Mouse (Mus musculus) left cerebral cortex, postnatal 14 days (tissue): Measurements from ENCODE around the gene Cmah. TPM values are rescaled to one million over a fixed set of nuclear protein-coding genes. Genes with fewer than 3 reads are reported as not detected.

Experiments
- DNase-seq, 2 experiments: peaks; one replicate each; pipeline ENCODE4 v3.0.0; 2021 to 2022; ENCODE audit warnings: low spot score in 2 of 2, mixed read lengths in 1 of 2
- intact Hi-C: fragments of 180-260 bp; cut with DNase I; formaldehyde crosslinking; loops from one replicate; pipeline ENCODE4 v1.15.1; 2025
- total RNA-seq, 2 experiments: library from RNA; stranded (reverse); gene quantifications; 2 replicates each; pipeline ENCODE4 v1.2.3; 2021

Gene Cmah
- total RNA-seq, 2 experiments from 2014 or later = 0.20 to 0.44 TPM

DNA sequence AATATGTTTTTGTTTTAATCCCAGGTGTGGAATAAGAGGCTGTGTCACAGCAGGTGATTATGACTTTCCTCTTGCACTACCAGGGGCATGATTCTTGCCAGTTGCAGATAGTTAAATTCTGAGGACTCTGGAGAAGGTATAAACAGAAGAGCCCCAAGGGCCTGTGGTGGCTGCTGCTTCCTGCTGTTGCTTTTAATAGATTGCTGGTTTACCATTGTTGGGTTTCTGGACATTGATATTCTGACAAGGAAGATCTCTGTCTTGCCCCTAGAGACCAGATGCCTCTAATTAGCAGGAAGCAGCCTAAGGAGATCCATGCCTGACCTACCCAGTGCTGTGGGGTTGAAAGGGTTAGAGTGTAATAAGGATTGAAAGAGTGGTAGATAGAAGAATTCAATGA is 75.8 kb downstream of the Cmah start:
- intact Hi-C loops = no loop called here
- no peak for DNase-seq

DNA sequence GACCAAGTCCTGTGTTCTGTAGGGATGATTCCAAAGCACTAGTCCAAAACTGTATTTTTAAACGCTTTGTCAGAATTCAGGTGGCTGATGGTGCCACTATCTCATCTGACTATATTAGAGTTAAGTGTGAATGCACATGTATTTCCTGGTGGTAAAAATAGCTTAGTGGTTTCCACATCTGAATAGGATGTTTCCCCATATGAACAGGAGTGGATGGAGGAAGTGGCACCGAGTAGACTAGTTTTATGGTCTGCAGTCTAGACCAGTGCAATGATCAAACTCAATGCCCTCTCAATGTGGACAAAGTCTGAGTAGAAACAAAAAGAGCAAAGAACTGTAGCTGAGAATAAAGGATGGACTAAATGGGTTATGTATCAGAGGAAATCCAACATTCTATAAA is 79.6 kb downstream of the Cmah start:
- intact Hi-C loops = no loop called here
- no peak for DNase-seq

DNA sequence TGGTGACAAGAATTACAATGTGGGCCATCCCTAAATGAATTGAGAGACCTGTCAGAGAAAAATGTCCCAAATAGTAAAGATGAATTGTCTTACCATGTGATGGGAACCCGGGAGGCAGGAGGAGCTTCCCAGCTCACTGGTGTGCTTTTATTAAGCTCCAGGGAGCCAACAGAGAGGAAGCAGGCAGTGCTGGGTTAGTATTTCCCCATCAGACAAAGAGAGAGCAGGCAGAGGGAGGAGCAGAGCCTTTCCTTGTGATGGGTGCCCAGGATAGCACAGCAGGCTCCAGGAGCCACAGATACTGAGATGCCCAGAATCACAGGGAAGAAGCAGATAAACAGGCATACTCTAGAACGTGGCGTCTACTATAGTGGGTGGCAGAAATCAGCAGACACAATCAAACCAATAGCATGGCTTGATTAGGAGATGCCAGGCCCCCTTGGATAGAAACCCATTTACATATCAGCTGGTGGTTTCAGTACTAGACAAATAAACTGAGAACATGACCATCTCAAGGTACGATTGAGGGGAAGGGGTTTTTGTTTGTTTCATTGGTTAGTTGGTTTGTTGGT is 87.5 kb downstream of the Cmah start:
- intact Hi-C loops = no loop called here

DNA sequence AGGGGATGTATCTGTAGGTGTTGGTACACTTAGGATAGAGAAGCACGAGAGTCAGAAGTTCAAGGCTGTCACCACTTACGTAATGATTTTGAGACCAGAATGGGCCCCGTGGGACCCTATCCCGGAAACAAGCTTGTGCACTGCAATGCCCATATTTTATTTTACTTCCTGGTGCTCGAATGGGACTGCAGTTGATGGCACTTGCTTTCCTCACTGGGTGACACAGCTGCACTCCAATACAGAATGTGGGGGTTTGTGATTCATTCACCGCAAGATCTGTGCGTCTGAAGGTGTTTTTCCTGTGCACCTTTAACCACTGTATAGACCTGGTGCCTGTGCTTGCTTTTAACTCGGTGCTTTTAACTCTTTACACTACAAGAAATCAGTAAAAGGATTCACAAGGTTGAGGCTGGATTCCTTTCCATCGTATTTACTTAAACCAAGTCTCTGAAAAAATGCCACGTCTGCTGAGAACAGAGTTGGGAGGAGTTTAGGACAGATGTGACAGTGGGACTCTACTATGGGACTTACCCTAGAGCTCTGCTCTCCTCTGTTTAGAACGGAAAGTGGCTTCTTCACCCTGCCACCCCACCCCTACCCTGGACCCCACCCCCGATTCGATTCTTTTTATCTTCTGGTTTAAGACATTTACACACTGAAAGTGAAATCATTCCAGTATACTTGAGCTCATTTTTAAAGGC is 88.5 kb downstream of the Cmah start:
- intact Hi-C loops = no loop called here
- no peak for DNase-seq

More for the DNA sequence above, 87.5 kb downstream of the Cmah start:
- no peak for DNase-seq

DNA sequence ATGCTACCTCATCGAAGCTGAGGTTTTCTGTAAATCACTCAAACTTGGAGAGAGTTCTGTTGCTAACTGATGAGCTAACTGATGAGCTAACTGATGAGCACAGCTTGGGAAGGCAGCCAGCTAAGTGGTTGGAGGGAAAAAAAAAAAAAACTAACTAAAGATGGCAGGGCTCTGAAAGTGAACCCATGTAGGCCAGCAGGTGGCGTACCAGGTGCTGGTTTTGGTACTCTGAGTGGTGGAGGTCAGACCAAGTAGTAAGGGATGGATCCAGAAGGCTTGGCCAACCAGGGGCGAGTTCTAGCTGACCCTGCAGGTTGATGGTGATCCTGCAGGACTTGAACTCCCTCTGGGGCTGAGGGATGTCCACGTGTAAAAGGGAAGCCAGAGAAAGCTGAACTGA is 89.2 kb downstream of the Cmah start:
- DNase-seq = peak; percentile 21 to 23
- intact Hi-C loops = no loop called here

DNA sequence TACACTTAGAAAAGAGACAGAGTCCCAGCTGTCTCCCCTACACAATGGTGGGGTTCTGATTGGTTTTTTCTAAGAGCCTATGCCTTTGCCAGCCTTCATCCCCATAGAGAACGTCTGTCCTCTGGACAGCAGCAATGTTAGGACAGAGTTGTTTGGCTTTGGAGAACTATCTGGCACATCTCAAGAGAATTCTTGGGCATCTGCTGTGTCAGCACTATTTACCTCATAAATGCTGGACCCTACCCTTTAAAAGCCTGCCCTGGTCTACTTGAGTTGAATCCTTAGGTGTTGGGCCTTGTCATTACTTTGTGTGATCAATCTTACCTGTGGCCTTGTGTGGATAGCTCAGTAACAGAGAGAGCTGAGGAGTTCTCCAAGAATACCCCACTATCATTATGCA is 90.8 kb downstream of the Cmah start:
- no peak for DNase-seq
- intact Hi-C loops = no loop called here

DNA sequence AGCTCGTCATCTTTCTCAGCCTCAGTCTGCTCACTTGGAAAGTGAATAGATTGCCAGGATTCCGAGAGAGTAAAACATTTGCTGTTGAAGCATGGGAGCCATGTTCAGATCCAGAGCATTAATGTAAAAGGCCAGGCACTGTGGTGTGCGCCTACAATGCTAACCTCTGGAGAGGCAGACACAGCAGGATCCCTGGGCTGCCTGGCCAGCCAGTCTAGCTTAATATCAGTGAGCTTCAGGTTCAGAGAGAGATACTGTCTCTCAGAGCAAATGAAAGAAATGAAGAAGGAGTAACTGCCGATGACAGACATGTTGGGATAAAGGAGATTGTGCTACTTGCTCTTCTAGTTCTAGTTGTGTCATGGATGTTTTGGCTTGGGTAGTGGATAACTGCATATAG is 91.6 kb downstream of the Cmah start:
- DNase-seq = no peak
- intact Hi-C loops = no loop called here

DNA sequence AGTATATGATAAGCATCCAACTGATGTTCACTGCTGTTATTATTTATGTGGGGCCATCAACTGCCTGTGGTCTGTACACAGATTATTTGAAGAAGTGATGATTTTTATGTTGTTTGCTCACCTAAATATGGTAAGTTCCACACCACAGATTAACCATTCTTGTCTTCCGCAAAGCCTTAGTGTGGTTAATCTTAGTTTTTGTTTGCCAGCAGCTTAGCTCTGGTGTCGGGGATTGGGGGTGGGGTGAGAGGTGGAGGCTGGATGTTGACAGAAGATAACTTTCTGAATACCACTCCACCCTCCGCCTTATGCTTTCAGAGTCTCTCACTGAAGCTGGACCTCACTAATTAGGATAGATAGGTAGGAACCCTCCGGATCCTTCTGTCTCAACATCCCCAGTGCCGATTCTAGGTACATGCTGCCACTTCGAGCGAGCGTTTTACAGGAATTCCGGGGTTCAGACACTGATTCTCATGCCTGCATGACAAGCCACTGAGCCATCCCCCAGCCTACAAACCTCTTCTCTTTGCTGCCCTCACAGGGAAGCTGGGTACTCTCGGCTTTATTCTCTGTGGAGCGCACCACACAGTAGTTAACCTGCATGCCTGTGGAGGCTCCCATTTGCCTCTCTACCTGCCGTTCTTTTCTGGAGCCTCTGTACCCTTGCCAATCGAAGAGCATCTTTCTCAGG is 92.5 kb downstream of the Cmah start:
- intact Hi-C loops = no loop called here
- no peak for DNase-seq

DNA sequence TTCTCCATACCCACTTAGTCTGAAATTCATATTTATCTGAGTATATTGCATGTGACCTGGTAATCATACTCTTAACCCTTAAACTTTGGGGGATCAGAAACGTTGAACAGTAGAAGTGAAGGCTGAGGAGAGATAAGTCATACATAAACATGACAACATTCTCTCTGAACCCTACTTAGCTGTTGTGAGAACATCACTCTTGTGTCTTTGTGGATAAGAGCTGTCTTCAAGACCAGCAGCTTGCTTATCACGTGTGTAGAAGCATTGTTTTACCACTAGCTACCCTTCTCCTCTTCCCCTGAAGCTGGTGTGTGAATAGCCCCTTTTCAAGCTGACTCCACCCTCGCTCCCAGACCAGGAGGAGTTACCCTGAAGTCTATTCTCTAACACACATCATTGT is 94.8 kb downstream of the Cmah start:
- no peak for DNase-seq
- intact Hi-C loops = no loop called here

DNA sequence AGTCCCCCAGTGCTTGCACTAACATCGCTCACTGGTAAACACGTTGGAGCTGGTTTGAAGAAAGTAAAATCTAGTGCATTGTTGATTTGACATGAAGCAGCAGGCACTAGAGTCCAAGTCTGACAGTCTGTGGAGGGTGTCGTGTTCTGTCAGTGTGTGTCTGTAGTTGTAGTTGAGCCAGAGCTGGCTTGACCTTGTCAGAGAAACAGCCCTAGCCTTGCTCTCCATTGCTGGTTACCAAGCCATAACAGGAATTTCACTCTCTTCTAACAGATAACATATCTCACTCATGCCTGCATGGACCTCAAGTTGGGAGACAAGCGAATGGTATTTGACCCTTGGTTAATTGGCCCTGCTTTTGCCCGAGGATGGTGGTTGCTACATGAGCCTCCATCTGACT is 103.0 kb downstream of the Cmah start:
- no peak for DNase-seq
- intact Hi-C loops = no loop called here

DNA sequence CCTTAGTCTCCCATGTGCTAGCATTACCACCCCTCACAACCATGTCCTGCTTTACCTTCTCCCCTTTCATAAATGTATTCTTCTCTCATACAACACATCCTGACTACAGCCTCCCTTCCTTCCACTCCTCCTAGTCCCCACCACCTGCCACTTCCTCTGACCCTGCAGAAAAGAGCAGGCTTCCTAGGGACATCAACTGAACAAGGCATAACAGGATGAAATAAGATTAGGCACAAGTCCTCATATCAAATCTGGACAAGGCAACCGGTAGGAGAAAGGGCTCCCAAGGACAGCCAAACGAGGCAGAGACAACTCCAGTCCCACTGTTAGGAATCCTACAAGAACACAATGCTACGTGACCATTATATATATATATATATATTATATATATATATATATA is 104.4 kb downstream of the Cmah start:
- intact Hi-C loops = no loop called here

DNA sequence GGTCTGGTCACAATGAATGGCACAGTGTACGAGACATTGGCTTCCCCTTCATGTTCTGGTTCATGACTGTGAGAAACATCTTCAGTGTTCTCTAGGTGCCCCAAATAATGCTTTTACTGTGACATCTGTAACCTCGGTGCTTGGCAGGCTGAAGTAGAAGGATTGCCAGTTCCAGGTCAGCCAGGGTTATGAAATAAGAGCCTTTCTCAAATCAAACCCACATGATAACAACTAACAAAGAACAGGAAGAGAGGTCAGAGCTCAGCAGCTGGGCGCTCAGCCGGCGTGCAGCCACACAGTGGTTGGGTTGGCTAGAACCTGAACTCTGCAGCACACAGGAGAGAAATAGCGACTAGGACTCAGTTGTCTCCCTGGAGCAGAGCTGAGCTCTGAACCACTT is 115.1 kb downstream of the Cmah start:
- no peak for DNase-seq
- intact Hi-C loops = no loop called here

More for the DNA sequence above, 104.4 kb downstream of the Cmah start:
- no peak for DNase-seq

DNA sequence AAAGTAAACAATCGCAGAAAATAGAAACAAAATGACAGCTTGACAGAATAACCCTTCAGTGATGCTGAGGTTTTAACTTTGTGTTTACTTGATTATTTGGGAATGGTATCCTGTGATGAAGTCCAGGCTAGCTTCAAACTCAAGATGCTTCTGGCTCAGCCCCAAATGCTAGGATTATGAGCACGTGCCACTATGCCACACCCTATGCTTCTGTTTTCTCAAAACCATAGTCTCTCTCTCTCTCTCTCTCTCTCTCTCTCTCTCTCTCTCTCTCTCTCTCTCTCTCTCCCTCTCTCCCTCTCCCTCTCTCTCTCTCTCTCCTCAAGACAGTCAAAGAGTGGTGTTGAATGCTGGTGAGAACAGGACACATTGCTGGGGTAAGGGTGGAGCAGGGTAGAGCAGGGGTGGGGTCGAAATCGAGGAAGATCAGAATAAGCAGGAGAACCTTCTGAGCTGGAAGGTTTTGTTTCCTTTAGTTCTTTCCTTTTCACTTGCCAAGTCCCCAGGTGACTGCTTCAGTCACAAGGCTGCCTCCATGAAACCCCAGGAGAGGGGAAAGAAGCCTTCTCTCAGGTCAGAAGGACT is 116.7 kb downstream of the Cmah start:
- intact Hi-C loops = no loop called here
- DNase-seq = no peak

DNA sequence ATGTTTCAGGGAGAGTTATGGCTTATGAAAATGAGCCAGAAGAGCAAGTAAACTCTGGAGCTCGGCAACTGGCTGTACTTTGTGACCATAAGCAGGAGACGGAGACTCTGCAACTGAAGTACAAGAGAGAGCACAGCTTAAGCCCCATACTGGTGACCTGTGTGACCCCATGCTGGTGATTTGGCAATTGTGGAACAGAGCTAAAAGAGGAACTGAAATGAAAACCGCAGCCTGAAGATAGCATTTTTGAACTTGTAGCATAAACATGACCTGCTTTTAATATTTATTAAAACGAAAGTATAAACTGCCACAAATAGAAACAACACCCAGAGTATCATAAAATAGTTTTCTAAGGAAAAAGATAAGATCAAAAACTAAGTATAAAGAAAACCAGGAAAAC is 117.5 kb downstream of the Cmah start:
- intact Hi-C loops = no loop called here
- DNase-seq = no peak

DNA sequence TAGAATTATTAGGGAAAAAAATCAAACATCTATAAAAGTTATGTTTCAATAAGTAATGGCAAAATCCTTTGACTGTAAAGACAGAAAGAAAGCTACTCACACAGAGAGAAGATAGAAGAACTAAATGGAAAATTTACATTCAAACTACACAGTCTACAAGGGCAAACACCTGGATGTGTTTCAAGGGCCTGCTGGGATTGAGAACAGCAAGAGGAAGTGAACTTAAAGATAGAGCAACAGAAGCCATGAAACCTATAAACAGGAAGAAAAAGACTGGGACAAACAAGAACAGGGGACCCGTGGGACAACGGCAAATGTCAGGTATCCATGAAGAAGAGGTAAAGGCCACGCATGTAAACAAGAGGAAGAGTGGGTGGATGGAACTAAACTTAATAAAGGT is 118.0 kb downstream of the Cmah start:
- no peak for DNase-seq
- intact Hi-C loops = no loop called here

DNA sequence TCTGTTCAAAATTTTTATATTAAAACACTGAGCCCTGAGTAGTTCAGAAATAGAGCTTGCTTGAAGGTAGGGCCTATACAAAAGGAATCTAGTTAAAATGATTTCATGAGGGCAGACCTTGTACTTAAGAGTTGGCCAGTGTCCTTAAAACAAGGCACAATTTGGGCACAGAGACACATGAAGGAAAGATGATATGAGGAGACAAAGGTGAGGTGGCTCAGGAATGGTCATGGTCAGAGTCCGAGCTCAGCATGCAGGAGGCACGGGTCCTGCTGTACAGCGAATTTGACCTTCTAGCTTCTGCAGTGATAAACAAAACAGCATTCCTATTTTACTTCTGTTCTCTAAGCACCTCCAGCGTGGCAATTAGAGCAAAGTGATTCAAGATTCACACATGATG is 118.9 kb downstream of the Cmah start:
- DNase-seq = no peak
- intact Hi-C loops = no loop called here

DNA sequence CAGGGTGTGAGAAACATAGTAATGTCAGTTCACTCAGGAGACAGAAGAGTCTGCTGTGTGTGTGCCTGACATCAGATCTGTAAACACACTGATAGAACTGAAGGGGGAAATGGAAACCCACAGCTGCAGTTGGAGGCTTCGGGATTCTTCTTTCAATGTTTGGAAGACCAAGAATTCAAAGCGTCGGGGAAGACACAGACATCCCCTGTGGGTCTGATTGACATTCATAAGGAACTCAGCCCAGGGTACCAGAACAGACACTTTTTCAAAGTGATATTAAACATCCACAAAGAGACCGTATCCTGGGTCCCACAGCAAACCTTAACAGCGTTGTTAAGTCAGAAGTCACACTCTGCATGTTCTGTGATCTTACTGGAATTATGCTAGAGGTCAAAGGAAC is 119.8 kb downstream of the Cmah start:
- DNase-seq = peak in 1 of 2 experiments; percentile 9
- intact Hi-C loops = no loop called here

DNA sequence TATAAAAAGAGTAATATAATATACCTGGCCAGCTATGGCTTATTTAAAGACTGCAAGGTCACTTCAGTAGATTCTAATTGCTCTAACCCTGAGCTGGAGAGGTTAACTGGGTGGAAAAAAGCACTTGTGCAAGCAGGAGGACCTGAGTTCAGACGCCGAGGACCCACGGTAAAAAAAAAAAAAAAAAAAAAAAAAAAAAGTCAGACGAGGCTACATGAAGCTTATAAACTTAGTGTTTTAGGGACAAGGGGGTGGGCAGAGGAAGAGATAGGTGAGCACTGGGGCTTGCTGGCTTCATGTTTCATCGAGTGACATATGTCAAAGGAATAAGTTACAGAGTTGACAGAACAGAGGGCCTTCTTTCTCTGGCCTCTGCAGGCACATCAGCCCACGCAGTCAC is 121.4 kb downstream of the Cmah start:
- no peak for DNase-seq
- intact Hi-C loops = no loop called here

DNA sequence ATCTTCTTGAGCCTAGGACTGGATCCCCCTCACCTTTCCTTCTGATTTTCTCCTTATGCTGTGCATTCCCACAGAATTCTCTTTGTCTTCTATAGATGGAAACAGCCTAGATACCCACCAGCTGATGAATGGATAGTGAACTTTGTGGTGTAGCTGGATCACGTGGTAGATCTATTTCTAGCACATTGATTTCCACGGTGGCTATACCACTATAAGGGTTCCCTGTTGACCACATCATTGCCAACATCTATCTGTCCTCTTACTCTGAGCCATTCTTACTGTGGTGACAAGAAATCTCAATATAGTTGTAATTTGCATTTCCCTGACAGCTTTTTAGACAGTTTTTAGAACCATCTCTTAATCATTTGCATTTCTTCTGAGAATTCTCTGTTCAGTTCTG is 124.3 kb downstream of the Cmah start:
- intact Hi-C loops = no loop called here
- DNase-seq = peak in 1 of 2 experiments; percentile 5

DNA sequence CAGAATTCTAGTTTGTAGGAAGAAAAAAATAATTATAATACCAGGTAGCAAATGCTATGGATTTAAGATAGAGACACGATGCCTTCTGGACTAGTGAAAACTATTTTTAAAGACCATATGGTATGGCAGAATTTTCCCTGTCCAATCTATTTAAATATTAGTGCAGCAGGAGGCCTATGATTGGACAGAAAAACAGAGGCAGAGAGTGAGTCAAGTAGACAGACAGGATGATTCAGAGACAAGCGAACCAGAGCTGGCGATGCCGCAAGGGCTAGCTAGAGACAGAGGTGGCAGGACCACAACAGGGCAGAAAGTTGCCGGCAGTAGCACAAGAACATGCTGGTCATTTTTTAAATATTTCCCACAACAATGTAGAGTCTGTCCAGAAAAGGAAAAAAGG is 126.5 kb downstream of the Cmah start:
- intact Hi-C loops = no loop called here
- DNase-seq = no peak

DNA sequence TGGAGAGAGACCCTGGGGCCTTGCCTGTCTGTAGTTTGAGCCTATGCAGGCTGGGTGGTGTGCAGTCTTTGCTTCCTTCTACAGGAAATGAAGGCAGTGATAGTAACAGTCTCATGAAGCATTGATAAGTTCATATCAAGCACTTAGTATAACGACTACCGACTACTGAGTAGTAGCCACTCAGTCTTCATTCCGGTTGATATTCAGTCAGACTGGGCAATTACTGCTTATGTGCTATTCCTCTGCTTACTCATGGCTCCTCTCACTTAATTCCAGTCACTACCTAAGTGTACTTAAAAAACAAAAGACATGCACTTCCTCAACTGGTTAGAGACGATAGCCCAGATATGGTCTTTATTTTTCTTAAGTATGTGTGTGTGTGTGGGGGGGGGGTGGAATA is 129.2 kb downstream of the Cmah start:
- intact Hi-C loops = no loop called here
- no peak for DNase-seq
